ENCODE assay signal across 11 mouse cellular contexts in the genomic region with DNA sequence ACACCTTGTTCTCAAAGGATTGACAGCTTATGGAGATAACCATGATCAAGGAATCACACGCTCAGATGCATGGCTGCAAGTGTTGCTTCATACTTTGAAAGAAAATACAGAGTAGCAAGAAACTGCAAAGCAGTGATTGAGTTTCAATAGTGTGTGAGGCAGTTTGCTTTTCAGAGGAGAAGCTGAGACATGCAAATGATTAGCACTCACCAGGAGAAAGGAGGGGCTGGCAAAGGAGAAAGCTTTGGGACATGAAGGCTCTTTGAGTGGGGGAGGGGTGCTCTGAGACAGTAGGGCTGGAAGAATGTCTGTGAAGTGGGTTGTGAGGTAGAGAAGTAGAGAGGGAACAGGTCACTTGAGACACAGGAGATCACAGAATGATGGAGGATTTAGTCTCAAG.
DNase-seq lines count a peak whose midpoint lies in the region; ATAC-seq lines count a peak whose summit lies in the region.
"Had no signal": no experiment of that assay in that cellular context is flagged by ENCODE, and none has a peak within 500 bp of the region (broad histone marks: within the 10 kb centered on the region; RNA-seq: fewer than 3 reads in every experiment).

No protein-coding gene starts in this region.

- no peaks in the 10 kb centered on the region for H3K36me3 ChIP-seq in forebrain, embryonic 12.5 days (replicated peaks)
- no peaks in the 10 kb centered on the region for H3K36me3 ChIP-seq in limb, embryonic 11.5 days (ENCODE audit: control insufficient read depth, insufficient read depth, low read length)

- H3K27ac ChIP-seq in forebrain, embryonic 12.5 days: 0 out of 2 replicates have a peak overlapping the region, but pooled peaks have one; percentile 43
- peak overlapping the region; percentile 72 for H3K27ac ChIP-seq in limb, embryonic 11.5 days (replicated peaks; ENCODE audit: low read depth, low read length)
- H3K27ac ChIP-seq: liver, embryonic 14.5 days had no signal

- H3K9ac ChIP-seq in forebrain, embryonic 12.5 days: no peak overlapping the region
- no peak overlapping the region for H3K9ac ChIP-seq in limb, embryonic 11.5 days (ENCODE audit: low read length)
- H3K9ac ChIP-seq: liver, embryonic 14.5 days had no signal

- H3K9me3 ChIP-seq in forebrain, embryonic 12.5 days: no peaks in the 10 kb centered on the region
- H3K9me3 ChIP-seq in limb, embryonic 11.5 days (ENCODE audit: control insufficient read depth, low read length): no peaks in the 10 kb centered on the region

- peak; percentile 18 to 45 for DNase-seq in heart, adult 18-20 months
- DNase-seq in heart, adult 8-10 months (ENCODE audit: low spot score): no peak
- DNase-seq in NIH3T3 (ENCODE audit: low read depth): peak; percentile 77
- peak; percentile 47 for DNase-seq in limb, embryonic 11.5 days (ENCODE audit: low spot score)
- DNase-seq in ovary, postnatal 10 days (ENCODE audit: low spot score): no peak
- no peak for DNase-seq in right cerebral cortex, postnatal 36 days (ENCODE audit: low spot score in 2 of 2)
- DNase-seq in spleen, postnatal 4 days (ENCODE audit: low spot score in 2 of 2): no peak
- DNase-seq: thymus, adult 2 months had no signal

- ATAC-seq in forebrain, embryonic 12.5 days (ENCODE audit: low FRiP score): peak; percentile 64; the same call in 1 of the 2 replicates
- no peak; the same call in 1 of the 2 replicates for ATAC-seq in limb, embryonic 11.5 days (ENCODE audit: insufficient number of reproducible peaks, low FRiP score, low TSS enrichment, low read depth)

- 38% methylated on average over 1 of the region's 1 CpGs for WGBS in forebrain, embryonic 12.5 days
- WGBS in limb, embryonic 11.5 days: 2% methylated on average over 1 of the region's 1 CpGs

- peak overlapping the region; percentile 8; the same call in 1 of the 2 replicates for H3K4me2 ChIP-seq in forebrain, embryonic 12.5 days
- no peak overlapping the region for H3K4me2 ChIP-seq in limb, embryonic 11.5 days (ENCODE audit: low read depth, severe bottlenecking)

- H3K4me3 ChIP-seq in forebrain, embryonic 12.5 days (replicated peaks): no peak overlapping the region
- no peak overlapping the region for H3K4me3 ChIP-seq in limb, embryonic 11.5 days (ENCODE audit: low read depth, low read length)

- H3K27me3 ChIP-seq in forebrain, embryonic 12.5 days: no peaks in the 10 kb centered on the region
- no peaks in the 10 kb centered on the region for H3K27me3 ChIP-seq in limb, embryonic 11.5 days (ENCODE audit: control insufficient read depth, insufficient read depth, low read length)
- H3K27me3 ChIP-seq: CH12.LX had no signal

- peaks cover 14% of the 10 kb centered on the region for H3K4me1 ChIP-seq in forebrain, embryonic 12.5 days
- peaks cover 27% of the 10 kb centered on the region for H3K4me1 ChIP-seq in limb, embryonic 11.5 days (ENCODE audit: control insufficient read depth, insufficient read depth, low read length)

Comparison
In these comparisons a context has a peak if more than half of its experiments do, and no peak if none do; other contexts are left out.
1. DNase-seq: peak in heart, adult 18-20 months (2 of 2), NIH3T3 (single experiment) and limb, embryonic 11.5 days (single experiment); none in heart, adult 8-10 months (single experiment), ovary, postnatal 10 days (single experiment), right cerebral cortex, postnatal 36 days (0 of 2) and spleen, postnatal 4 days (0 of 2).